Mouse (Mus musculus) stomach, postnatal 0 days (tissue): Measurements from ENCODE around the gene Stub1. TPM values are rescaled to one million over a fixed set of nuclear protein-coding genes. Genes with fewer than 3 reads are reported as not detected.

Source experiments
- ATAC-seq: fragments of 200-750 bp; cut with Nextera tagmentation; 2 replicates; pipeline ENCODE4 v1.8.0; 2017; ENCODE audit not compliant: low FRiP score, low TSS enrichment
- DNase-seq: peaks from one replicate; pipeline ENCODE4 v3.0.0-alpha.2; 2016; ENCODE audit warnings: low spot score
- H3K27ac ChIP-seq: fragments of 300-500 bp; sonication (generic); replicated peaks from 2 replicates; pipeline ENCODE4 v1.5.1; 2014; ENCODE audit warnings: mild to moderate bottlenecking, control low read depth
- H3K27me3 ChIP-seq: fragments of 300-500 bp; sonication (generic); 2 replicates; pipeline ENCODE4 v1.6.1; 2014; ENCODE audit warnings: low read length; ENCODE audit not compliant: control insufficient read depth, insufficient read depth
- H3K36me3 ChIP-seq: fragments of 300-500 bp; sonication (generic); 2 replicates; pipeline ENCODE4 v1.6.1; 2014; ENCODE audit warnings: low read length, mixed read lengths; ENCODE audit not compliant: control insufficient read depth, insufficient read depth
- H3K4me1 ChIP-seq: fragments of 300-500 bp; sonication (generic); replicated peaks from 2 replicates; pipeline ENCODE4 v1.6.1; 2014; ENCODE audit warnings: antibody characterized with exemption; ENCODE audit not compliant: control insufficient read depth, insufficient read depth
- H3K4me2 ChIP-seq: fragments of 300-500 bp; sonication (generic); replicated peaks from 2 replicates; pipeline ENCODE4 v1.6.1; 2014; ENCODE audit warnings: low read depth, mild to moderate bottlenecking, control low read depth, moderate library complexity
- H3K4me3 ChIP-seq: fragments of 300-500 bp; sonication (generic); 2 replicates; pipeline ENCODE4 v1.5.1; 2014; ENCODE audit warnings: low read depth, low read length, control low read depth
- H3K9ac ChIP-seq: fragments of 300-500 bp; sonication (generic); 2 replicates; pipeline ENCODE4 v1.6.1; 2014; ENCODE audit warnings: mild to moderate bottlenecking, low read length, control low read depth, mixed read lengths
- H3K9me3 ChIP-seq: fragments of 300-500 bp; sonication (generic); 2 replicates; pipeline ENCODE4 v1.6.1; 2016; ENCODE audit warnings: low read length; ENCODE audit not compliant: control insufficient read depth
- CTCF ChIP-seq: IDR thresholded peaks from 2 replicates; pipeline ENCODE4 v1.5.1; 2016; ENCODE audit warnings: antibody characterized with exemption, low read depth, mild to moderate bottlenecking, moderate library complexity
- EP300 ChIP-seq: optimal IDR thresholded peaks from 2 replicates; pipeline ENCODE3; 2016; ENCODE audit warnings: antibody characterized with exemption
- WGBS: fragments of 180-500 bp; shearing (Covaris S2); extraction: QIAGEN DNeasy Blood & Tissue Kit; methylation state at CpG from one replicate; pipeline ENCODE4 v1.1.7; 2014; 5-methylcytosine and 5-hydroxymethylcytosine counted together
- polyA plus RNA-seq: library from polyadenylated mRNA; unstranded; fragments of >200 nt; fragmentation: Nextera tagmentation; extraction: Ambion mirVana; gene quantifications from 2 replicates; pipeline ENCODE4 v1.2.1, GENCODE M21; 2015

Gene Stub1
- polyA plus RNA-seq, 1 experiment from 2014 or later, result 215 TPM

DNA sequence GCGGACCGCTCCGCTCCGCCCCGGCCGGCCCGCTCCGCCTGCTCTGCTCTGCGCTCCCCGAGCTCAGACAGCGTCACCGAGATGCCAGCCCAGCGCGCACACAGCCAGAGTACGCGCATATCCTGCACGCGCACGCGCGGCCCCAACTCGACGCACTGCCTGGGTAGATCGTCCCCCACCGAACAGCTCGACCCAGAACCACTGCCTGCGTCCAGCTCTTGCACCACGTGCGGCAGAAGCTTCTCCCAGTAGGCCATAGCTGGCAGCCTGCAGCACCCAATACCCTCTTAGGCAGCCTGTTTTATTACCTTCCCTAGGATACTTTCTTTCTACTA lies 3.8 kb upstream of the Stub1 start, which contains the start of gene Rhbdl1:
Gene Rhbdl1 (minus strand): TSS at position 220 of the 335 bp plus-strand sequence.
- Histone ChIP-seq H3K4me2 (peak within 1 kb of the TSS; percentile 75), H3K27me3 (no peaks in the 10 kb centered on the region), H3K4me3 (peak within 1 kb of the TSS; percentile 37), H3K36me3 (peaks cover 31% of the 10 kb centered on the region), H3K4me1 (peaks cover 21% of the 10 kb centered on the region), H3K27ac (peak within 1 kb of the TSS; percentile 63), H3K9me3 (no peaks in the 10 kb centered on the region), H3K9ac (peak within 1 kb of the TSS; percentile 60)
- WGBS, result 1% methylated on average over 28 of the region's 29 CpGs
- TF ChIP-seq EP300, result no peak
- TF ChIP-seq CTCF, result no peak
- DNase-seq (peak; percentile 79), ATAC-seq (peak; percentile 2; the same call in 1 of the 2 replicates)

DNA sequence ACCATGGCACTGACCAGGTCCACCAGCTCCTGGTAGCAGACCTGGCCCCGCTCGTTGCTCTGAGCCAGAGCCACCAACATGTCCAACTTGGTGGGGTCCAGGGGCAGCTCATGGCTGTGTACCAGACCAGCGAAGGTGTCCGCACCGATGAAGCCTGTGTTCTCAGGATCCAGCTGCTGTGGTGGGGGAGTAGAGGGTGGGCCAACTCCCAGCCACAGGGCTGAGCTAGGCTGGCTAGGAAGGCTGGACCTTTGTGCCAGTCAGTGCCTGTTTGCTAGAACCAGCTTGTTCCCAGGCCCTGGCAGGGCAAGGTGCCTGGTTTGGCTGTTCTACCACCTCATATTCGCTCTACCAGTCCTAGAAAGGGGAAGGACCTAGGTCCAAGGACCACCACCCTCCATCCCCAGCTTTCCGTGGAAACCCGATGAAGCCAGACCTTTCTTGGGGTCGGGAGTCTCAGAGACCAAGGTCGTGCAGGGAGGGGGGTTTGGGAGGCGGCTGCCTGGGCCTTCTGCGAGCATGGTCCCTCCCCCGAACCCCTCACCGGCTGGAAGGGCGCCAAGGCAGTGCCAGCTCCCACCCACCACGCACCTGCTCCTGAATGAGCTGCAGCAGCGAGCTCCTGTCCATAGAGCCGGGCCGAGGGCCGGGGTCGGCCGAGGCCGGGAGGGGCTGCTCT lies 3.3 kb upstream of the Stub1 start:
- 22% methylated on average over 20 of the region's 23 CpGs for WGBS
- TF ChIP-seq CTCF, result no peak
- TF ChIP-seq EP300, result no peak

DNA sequence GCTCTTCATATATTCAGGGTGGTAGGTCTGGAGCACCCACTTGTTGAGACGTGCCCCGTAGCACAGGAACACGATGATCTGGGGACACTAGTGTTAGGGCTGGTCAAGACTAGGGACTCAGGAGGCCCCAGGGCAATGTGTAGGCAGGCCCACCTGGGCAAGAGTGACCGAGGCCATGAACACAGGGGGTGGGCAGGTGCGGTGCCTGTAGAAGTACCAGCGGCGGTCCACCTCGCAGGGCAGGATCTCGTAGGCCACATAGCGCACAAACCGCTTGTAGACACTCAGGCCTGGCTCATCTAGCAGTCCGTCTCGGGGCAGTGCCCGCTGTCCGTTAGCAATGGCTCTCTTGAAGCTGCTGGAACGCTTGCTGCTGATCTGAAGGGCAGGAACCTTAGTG lies 2.6 kb upstream of the Stub1 start:
- DNase-seq (no peak), ATAC-seq (no peak)
- H3K27ac ChIP-seq, result no peak overlapping the region; the same call in 1 of the 2 replicates
- WGBS, result 85% methylated on average over 16 of the region's 16 CpGs
- peak overlapping the region; percentile 75 for H3K4me2 ChIP-seq
- H3K4me3 ChIP-seq, result no peak overlapping the region
- no peaks in the 10 kb centered on the region for H3K27me3 ChIP-seq
- H3K4me1 ChIP-seq, result peaks cover 27% of the 10 kb centered on the region
- H3K9me3 ChIP-seq, result no peaks in the 10 kb centered on the region
- H3K36me3 ChIP-seq, result peaks cover 23% of the 10 kb centered on the region
- TF ChIP-seq CTCF (no peak), EP300 (no peak)
- peak overlapping the region; percentile 60; the same call in 1 of the 2 replicates for H3K9ac ChIP-seq

More for the DNA sequence above, 3.3 kb upstream of the Stub1 start:
- Histone ChIP-seq H3K4me2 (peak overlapping the region; percentile 75), H3K9me3 (no peaks in the 10 kb centered on the region), H3K4me1 (peaks cover 26% of the 10 kb centered on the region), H3K27me3 (no peaks in the 10 kb centered on the region), H3K9ac (peak overlapping the region; percentile 60), H3K27ac (peak overlapping the region; percentile 63), H3K36me3 (peaks cover 28% of the 10 kb centered on the region), H3K4me3 (peak overlapping the region; percentile 37)
- peak; percentile 55 for DNase-seq
- ATAC-seq, result no peak

DNA sequence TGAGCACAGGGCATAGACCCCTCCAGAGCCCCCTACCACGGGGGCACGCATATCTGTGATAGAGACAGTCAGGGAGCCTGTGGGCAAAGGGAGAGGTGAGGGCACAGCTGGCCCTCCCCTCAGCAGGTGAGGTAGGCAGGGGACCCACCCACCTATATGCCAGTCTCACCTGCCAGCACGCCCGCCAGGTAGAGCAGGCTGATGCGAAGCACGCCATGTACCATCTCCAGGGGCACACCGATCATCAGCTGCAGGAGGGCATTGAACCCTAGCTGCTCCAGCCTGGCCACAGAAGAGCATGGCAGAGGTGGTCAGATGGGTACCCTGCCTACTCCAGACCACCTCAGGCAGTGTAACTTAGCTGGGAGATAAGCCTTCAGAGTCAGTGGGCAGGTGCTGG lies 2.1 kb upstream of the Stub1 start:
- no peak overlapping the region for H3K4me3 ChIP-seq
- no peak for TF ChIP-seq CTCF
- TF ChIP-seq EP300, result no peak
- H3K9me3 ChIP-seq, result no peaks in the 10 kb centered on the region
- DNase-seq (no peak), ATAC-seq (no peak)
- H3K4me1 ChIP-seq, result peaks cover 27% of the 10 kb centered on the region
- 80% methylated on average over 7 of the region's 7 CpGs for WGBS
- H3K36me3 ChIP-seq, result peaks cover 23% of the 10 kb centered on the region
- peak overlapping the region; percentile 88; the same call in 1 of the 2 replicates for H3K4me2 ChIP-seq
- no peak overlapping the region for H3K27ac ChIP-seq
- H3K27me3 ChIP-seq, result no peaks in the 10 kb centered on the region
- H3K9ac ChIP-seq, result no peak overlapping the region

DNA sequence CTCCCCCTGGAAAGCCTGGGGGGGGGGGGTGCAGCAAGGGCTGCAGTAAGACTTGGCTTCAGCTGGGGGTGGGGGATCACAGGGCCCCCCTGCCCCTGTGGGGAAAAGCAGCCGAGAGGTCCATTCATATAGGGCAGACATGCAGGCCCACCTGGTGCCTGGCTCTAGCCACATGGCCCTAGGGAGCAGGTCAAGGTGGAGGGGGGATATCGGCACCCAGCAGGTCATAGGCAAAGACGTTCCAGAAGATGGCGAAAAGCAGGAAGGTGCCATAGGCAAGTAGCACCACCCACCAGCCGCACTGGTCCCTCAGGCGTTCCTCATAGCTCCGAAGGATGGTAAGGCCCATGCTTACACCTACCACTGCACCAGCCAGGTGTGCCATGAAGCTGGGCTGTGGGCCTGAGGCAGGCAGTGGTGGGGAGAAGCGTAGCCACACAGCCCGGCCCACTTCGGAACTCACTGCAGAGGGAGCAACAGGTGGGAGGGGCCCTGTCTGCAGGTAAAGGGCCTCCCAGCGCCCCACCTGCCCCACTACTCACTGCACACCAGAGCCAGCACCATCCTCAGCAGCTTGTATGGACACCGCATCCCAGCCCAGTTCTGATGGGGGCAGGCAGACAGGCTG lies 1.5 kb upstream of the Stub1 start:
- H3K27ac ChIP-seq, result 0 out of 2 replicates have a peak overlapping the region, but pooled peaks have one; percentile 24
- H3K4me2 ChIP-seq, result peak overlapping the region; percentile 88
- TF ChIP-seq CTCF (no peak), EP300 (no peak)
- H3K27me3 ChIP-seq, result no peaks in the 10 kb centered on the region
- 66% methylated on average over 12 of the region's 12 CpGs for WGBS
- H3K36me3 ChIP-seq, result peaks cover 18% of the 10 kb centered on the region
- peak overlapping the region; percentile 78 for H3K4me3 ChIP-seq
- no peaks in the 10 kb centered on the region for H3K9me3 ChIP-seq
- DNase-seq (no peak), ATAC-seq (no peak)
- H3K4me1 ChIP-seq, result peaks cover 28% of the 10 kb centered on the region
- H3K9ac ChIP-seq, result peak overlapping the region; percentile 80
